Mouse (Mus musculus) ovary, adult 10 weeks (tissue): ENCODE results near the gene Prame. TPM values are rescaled to one million over a fixed set of nuclear protein-coding genes. Genes with fewer than 3 reads are reported as not detected.

ENCODE experiments used
- polyA plus RNA-seq: library from polyadenylated mRNA; stranded (reverse); fragments of 350-450 nt; fragmentation: Illumina TruSeq; extraction: RNeasy Lipid Tissue Mini Kit (QIAGEN cat#74804); gene quantifications from one replicate; pipeline ENCODE4 v1.2.3, GENCODE M21; 2014

Prame gene
- not detected for polyA plus RNA-seq

DNA sequence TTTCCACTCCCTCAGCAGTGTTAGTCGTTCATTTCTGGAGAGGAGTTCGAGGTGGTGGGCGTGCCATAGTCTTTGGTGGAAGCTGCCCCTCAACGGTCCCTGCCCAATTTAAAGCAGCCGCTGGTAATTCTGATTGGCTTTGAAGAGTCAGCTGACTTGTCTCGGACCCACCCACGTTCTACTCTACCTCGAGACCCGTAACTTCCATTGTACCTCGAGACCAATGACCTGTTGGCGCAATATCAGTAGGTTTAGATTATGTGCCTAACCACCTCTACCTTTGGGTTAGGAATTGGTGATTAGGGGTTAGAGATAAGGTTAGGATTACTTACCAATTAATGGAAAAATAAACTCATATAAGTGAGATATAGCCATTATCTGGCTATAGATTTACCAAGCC lies at the start of gene Prame:
Gene Prame (minus strand): TSS at position 101 of the 400 bp plus-strand sequence.

GRCm38 (mm10) chrX:135598677-135599076 lies 28.8 kb downstream of the Prame start, which contains the start of gene Nxf7:
Gene Nxf7, minus strand, starts transcription at chrX:135598777.

Other genes with a start within 250 kb of the Prame start
- 0.17 TPM for gene Gm7903, start 193.9 kb downstream of the Prame start, polyA plus RNA-seq
- gene AV320801, start 133.1 kb downstream of the Prame start, polyA plus RNA-seq: 1.4 TPM
- gene Nxf7, start 28.9 kb downstream of the Prame start, polyA plus RNA-seq: not detected
- gene Tcp11x2, start 66.1 kb upstream of the Prame start, polyA plus RNA-seq: 1.2 TPM
- not detected for gene Tmsb15a, start 97.6 kb upstream of the Prame start, polyA plus RNA-seq
- 56.5 TPM for gene Armcx5, start 115.0 kb upstream of the Prame start, polyA plus RNA-seq
- gene Gprasp1, start 115.0 kb upstream of the Prame start, polyA plus RNA-seq: 157 TPM
- gene Bhlhb9, start 169.9 kb upstream of the Prame start, polyA plus RNA-seq: 148 TPM
- 44.2 TPM for gene Gprasp2, start 211.3 kb upstream of the Prame start, polyA plus RNA-seq